21 mouse cellular contexts compared by ENCODE assay signal in the genomic region with DNA sequence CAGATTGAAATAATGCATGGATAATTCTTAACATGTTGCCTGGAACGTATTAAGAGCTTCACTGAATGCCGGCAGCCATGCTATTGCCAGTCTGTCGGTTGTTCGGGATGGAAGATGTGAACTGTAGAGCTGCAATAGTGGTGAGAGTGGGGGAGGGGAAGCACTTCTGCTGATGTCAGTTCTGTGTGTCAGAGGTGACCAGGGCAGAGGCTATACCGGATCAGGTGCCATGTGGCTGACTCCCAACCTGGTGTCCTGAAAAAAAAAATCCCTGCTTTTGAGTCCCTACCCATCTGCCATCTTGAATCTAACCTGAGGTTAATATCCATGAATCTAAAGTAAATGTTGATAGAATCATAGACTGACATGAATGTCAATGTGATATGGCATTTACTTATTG. TPM values are rescaled to one million over a fixed set of nuclear protein-coding genes. Genes with fewer than 3 reads are reported as not detected.
"Had no signal": no experiment of that assay in that cellular context is flagged by ENCODE, and none has a peak within 500 bp of the region (broad histone marks: within the 10 kb centered on the region; RNA-seq: fewer than 3 reads in every experiment).

No protein-coding gene starts in this region.

- H3K4me3 ChIP-seq: midbrain, embryonic 10.5 days; midbrain, embryonic 12.5 days; myocyte; neural tube, embryonic 13.5 days; neural tube, embryonic 15.5 days had no signal

- ATAC-seq: midbrain, embryonic 16.5 days had no signal

- H3K27ac ChIP-seq: midbrain, embryonic 10.5 days; midbrain, embryonic 12.5 days; neural tube, embryonic 13.5 days; neural tube, embryonic 15.5 days had no signal

- DNase-seq: lung, adult 18-20 months; lung, embryonic 14.5 days; lung, postnatal 10 days; lung, postnatal 4 days; midbrain, embryonic 14.5 days; retina, postnatal 1 day; right cerebral cortex, adult 18-20 months; right cerebral cortex, postnatal 25 days; right cerebral cortex, postnatal 4 days; spleen, adult 18-20 months; thymus, adult 2 months; thymus, postnatal 25 days; thymus, postnatal 4 days had no signal

- H3K4me2 ChIP-seq: lung, embryonic 14.5 days; midbrain, embryonic 12.5 days; neural tube, embryonic 13.5 days; neural tube, embryonic 15.5 days had no signal

- H3K27me3 ChIP-seq: midbrain, embryonic 12.5 days; neural tube, embryonic 13.5 days; neural tube, embryonic 15.5 days had no signal

- H3K9ac ChIP-seq: lung, embryonic 14.5 days; midbrain, embryonic 12.5 days; neural tube, embryonic 13.5 days; neural tube, embryonic 15.5 days had no signal

- H3K36me3 ChIP-seq: midbrain, embryonic 10.5 days; midbrain, embryonic 12.5 days; neural tube, embryonic 13.5 days; neural tube, embryonic 15.5 days had no signal

- H3K9me3 ChIP-seq: midbrain, embryonic 10.5 days; midbrain, embryonic 12.5 days; neural tube, embryonic 13.5 days; neural tube, embryonic 15.5 days had no signal

RNA-seq across cellular contexts. Expression of a gene that starts 39.0 kb away (rescaled TPM):
- total RNA-seq: megakaryocyte, adult 5-6 weeks; megakaryocyte-erythroid progenitor cell, adult 5-6 weeks had no signal
